Mouse (Mus musculus) forebrain, postnatal 0 days (tissue): Measurements from ENCODE around the gene Rgs4. TPM values are rescaled to one million over a fixed set of nuclear protein-coding genes. Genes with fewer than 3 reads are reported as not detected.

Experiments
- ATAC-seq: fragments of 200-750 bp; cut with Nextera tagmentation; 2 replicates; pipeline ENCODE4 v1.8.0; 2017; ENCODE audit warnings: mild to moderate bottlenecking, moderate library complexity
- DNase-seq: peaks from one replicate; pipeline ENCODE4 v3.0.0-alpha.2; 2015
- H3K27ac ChIP-seq: fragments of 300-500 bp; sonication (generic); 2 replicates; pipeline ENCODE4 v1.5.1; 2014; ENCODE audit warnings: low read depth, mild to moderate bottlenecking, antibody characterized with exemption, low read length, moderate library complexity, mixed read lengths
- H3K27me3 ChIP-seq: fragments of 300-500 bp; sonication (generic); 2 replicates; pipeline ENCODE4 v1.6.1; 2014; ENCODE audit warnings: mild to moderate bottlenecking, low read length, mixed read lengths; ENCODE audit not compliant: insufficient read depth
- H3K36me3 ChIP-seq: fragments of 300-500 bp; sonication (generic); 2 replicates; pipeline ENCODE4 v1.6.1; 2014; ENCODE audit warnings: mild to moderate bottlenecking, moderate library complexity; ENCODE audit not compliant: insufficient read depth
- H3K4me1 ChIP-seq: fragments of 300-500 bp; sonication (generic); 2 replicates; pipeline ENCODE4 v1.6.1; 2014; ENCODE audit warnings: antibody characterized with exemption; ENCODE audit not compliant: insufficient read depth
- H3K4me2 ChIP-seq: fragments of 300-500 bp; sonication (generic); 2 replicates; pipeline ENCODE4 v1.6.1; 2014; ENCODE audit warnings: low read depth, mild to moderate bottlenecking, moderate library complexity
- H3K4me3 ChIP-seq: fragments of 300-500 bp; sonication (generic); 2 replicates; pipeline ENCODE4 v1.5.1; 2014; ENCODE audit warnings: low read depth, low read length, mixed read lengths
- H3K9ac ChIP-seq: fragments of 300-500 bp; sonication (generic); 2 replicates; pipeline ENCODE4 v1.6.1; 2014; ENCODE audit warnings: mild to moderate bottlenecking
- H3K9me3 ChIP-seq: fragments of 300-500 bp; sonication (generic); 2 replicates; pipeline ENCODE4 v1.6.1; 2016; ENCODE audit warnings: low read length
- CTCF ChIP-seq: sonication (generic); IDR thresholded peaks from 2 replicates; pipeline ENCODE4 v1.5.1; 2016; ENCODE audit warnings: antibody characterized with exemption, control low read depth, low read depth
- WGBS: fragments of 180-500 bp; shearing (Covaris S2); extraction: QIAGEN DNeasy Blood & Tissue Kit; methylation state at CpG from one replicate; pipeline ENCODE4 v1.1.7; 2014; 5-methylcytosine and 5-hydroxymethylcytosine counted together
- polyA plus RNA-seq: library from polyadenylated mRNA; unstranded; fragments of >200 nt; fragmentation: Nextera tagmentation; extraction: Ambion mirVana; gene quantifications from 2 replicates; pipeline ENCODE4 v1.2.1, GENCODE M21; 2015
- total RNA-seq: library from RNA; depleted of rRNA; stranded (reverse); fragments of >200 nt; gene quantifications from 2 replicates; pipeline ENCODE4 v1.2.3, GENCODE M21; 2014; rRNA removed

The Rgs4 gene
- total and polyA plus RNA-seq, 2 experiments from 2014 or later = 95.5 to 113 TPM

GRCm38 (mm10) chr1:169693537-169693936, 53.9 kb downstream of the Rgs4 start:
- Histone ChIP-seq H3K27me3 (no peaks in the 10 kb centered on the region), H3K9ac (no peak overlapping the region), H3K4me1 (no peaks in the 10 kb centered on the region), H3K4me3 (no peak overlapping the region), H3K4me2 (no peak overlapping the region), H3K27ac (no peak overlapping the region), H3K9me3 (no peaks in the 10 kb centered on the region), H3K36me3 (no peaks in the 10 kb centered on the region)
- no peak for TF ChIP-seq CTCF
- DNase-seq = no peak
- WGBS = 58% methylated on average over 3 of the region's 3 CpGs
- ATAC-seq = no peak

DNA sequence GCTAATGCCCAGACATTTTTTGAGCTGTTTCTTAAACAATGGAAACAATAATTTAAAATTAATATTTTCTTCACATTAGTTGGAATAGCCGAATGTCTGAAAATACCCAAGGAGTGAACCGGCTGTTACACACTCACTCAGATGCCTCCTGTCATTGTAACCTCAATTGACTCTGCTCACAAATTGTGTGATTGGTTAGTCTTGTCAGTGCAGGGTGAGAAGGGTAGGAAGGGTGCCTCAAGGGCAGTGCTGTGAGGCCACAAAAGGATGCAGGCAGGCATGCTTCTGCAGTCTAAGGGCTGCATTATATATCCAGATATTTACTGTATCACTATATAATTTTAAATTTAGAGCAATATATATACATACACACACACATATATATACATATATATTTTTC, 54.4 kb downstream of the Rgs4 start:
- ATAC-seq (no peak), DNase-seq (no peak)
- Histone ChIP-seq H3K36me3 (no peaks in the 10 kb centered on the region), H3K4me1 (no peaks in the 10 kb centered on the region), H3K9ac (no peak overlapping the region), H3K9me3 (no peaks in the 10 kb centered on the region), H3K4me3 (no peak overlapping the region), H3K27me3 (no peaks in the 10 kb centered on the region), H3K4me2 (no peak overlapping the region), H3K27ac (no peak overlapping the region)
- no peak for TF ChIP-seq CTCF
- 53% methylated on average over 2 of the region's 2 CpGs for WGBS

Other genes starting within 250 kb of the Rgs4 start
- gene Nuf2, start 216.2 kb downstream of the Rgs4 start, total RNA-seq = 7.3 and 8.6 TPM in 2 replicates
- gene Nuf2, start 216.2 kb downstream of the Rgs4 start, polyA plus RNA-seq = 7.9 and 9.2 TPM in 2 replicates
- gene Rgs5, start 92.1 kb downstream of the Rgs4 start, total RNA-seq = 58.4 and 79.1 TPM in 2 replicates
- 14.8 and 15.0 TPM in 2 replicates for gene Rgs5, start 92.1 kb downstream of the Rgs4 start, polyA plus RNA-seq
- gene Ccdc190, start 181.0 kb upstream of the Rgs4 start, total RNA-seq = 6.8 and 8.3 TPM in 2 replicates
- gene Ccdc190, start 181.0 kb upstream of the Rgs4 start, polyA plus RNA-seq = 0.97 and 1.5 TPM in 2 replicates
- 20.9 and 30.0 TPM in 2 replicates for gene Hsd17b7, start 221.6 kb upstream of the Rgs4 start, total RNA-seq
- 19.2 and 29.0 TPM in 2 replicates for gene Hsd17b7, start 221.6 kb upstream of the Rgs4 start, polyA plus RNA-seq